Mouse (Mus musculus) ES-Bruce4 (cell line): ENCODE measurements around the gene Gtf2f1. TPM values are rescaled to one million over a fixed set of nuclear protein-coding genes. Genes with fewer than 3 reads are reported as not detected.
A peak's percentile ranks its signal among the peaks of the same experiment; 100 is the strongest.

ENCODE experiments used
- H3K27ac ChIP-seq: 2 replicates; pipeline ENCODE4 v1.5.1; 2012; ENCODE audit warnings: low read length, inconsistent platforms; ENCODE audit not compliant: insufficient read depth
- H3K27me3 ChIP-seq: 2 replicates; pipeline ENCODE4 v1.6.1; 2012; ENCODE audit warnings: mild to moderate bottlenecking, low read length, inconsistent platforms; ENCODE audit not compliant: control insufficient read depth, poor library complexity, insufficient read depth, severe bottlenecking
- H3K36me3 ChIP-seq: 2 replicates; pipeline ENCODE4 v1.6.1; 2012; ENCODE audit warnings: inconsistent platforms, mild to moderate bottlenecking, low read length, moderate library complexity; ENCODE audit not compliant: control insufficient read depth, poor library complexity, insufficient read depth, severe bottlenecking
- H3K4me1 ChIP-seq: one replicate; pipeline ENCODE4 v1.8.1; 2011; ENCODE audit warnings: low read length; ENCODE audit not compliant: control insufficient read depth, insufficient read depth
- H3K4me3 ChIP-seq: 2 replicates; pipeline ENCODE4 v1.5.1; 2011; ENCODE audit warnings: low read depth, mild to moderate bottlenecking, low read length
- H3K9ac ChIP-seq: 2 replicates; pipeline ENCODE4 v1.6.1; 2012; ENCODE audit warnings: low read depth, mild to moderate bottlenecking, inconsistent platforms; ENCODE audit not compliant: poor library complexity, severe bottlenecking
- H3K9me3 ChIP-seq: replicated peaks from 2 replicates; pipeline ENCODE4 v1.6.1; 2012; ENCODE audit warnings: mild to moderate bottlenecking, low read length, inconsistent platforms; ENCODE audit not compliant: control insufficient read depth, poor library complexity, insufficient read depth, severe bottlenecking
- CTCF ChIP-seq: IDR thresholded peaks from one replicate; pipeline ENCODE4 v1.8.1; 2011; ENCODE audit warnings: low read depth, low read length
- EP300 ChIP-seq: IDR thresholded peaks from 2 replicates; pipeline ENCODE4 v1.6.1; 2011; ENCODE audit warnings: low read depth, low read length; ENCODE audit not compliant: insufficient read depth
- POLR2A ChIP-seq: IDR thresholded peaks from one replicate; pipeline ENCODE4 v1.8.1; 2011; ENCODE audit warnings: low read length; ENCODE audit not compliant: insufficient read depth
- polyA plus RNA-seq: library from polyadenylated mRNA; stranded (reverse); fragments of >200 nt; gene quantifications from 2 replicates; pipeline ENCODE4 v1.2.4, GENCODE M21; 2011; ENCODE audit warnings: low read depth; ENCODE audit not compliant: missing spikeins, insufficient read depth, insufficient read length

The Gtf2f1 gene
- polyA plus RNA-seq, 1 experiment, result 74.1 TPM

- peak overlapping the region; percentile 66; the same call in 1 of the 2 replicates for H3K27ac ChIP-seq
- no peaks in the 10 kb centered on the region for H3K4me1 ChIP-seq
- H3K9me3 ChIP-seq, result no peaks in the 10 kb centered on the region
- TF ChIP-seq EP300, result no peak
- peak overlapping the region; percentile 72 for H3K9ac ChIP-seq
- H3K4me3 ChIP-seq, result peak overlapping the region; percentile 91
- H3K36me3 ChIP-seq, result no peaks in the 10 kb centered on the region
- H3K27me3 ChIP-seq, result no peaks in the 10 kb centered on the region
Measured at GRCm38 (mm10) chr17:57012245-57012795, 1.2 kb upstream of the Gtf2f1 start.

GRCm38 (mm10) chr17:57010911-57011235 lies 215 bp downstream of the Gtf2f1 start:
- Histone ChIP-seq H3K4me3 (peak overlapping the region; percentile 93), H3K9ac (peak overlapping the region; percentile 87)

DNA sequence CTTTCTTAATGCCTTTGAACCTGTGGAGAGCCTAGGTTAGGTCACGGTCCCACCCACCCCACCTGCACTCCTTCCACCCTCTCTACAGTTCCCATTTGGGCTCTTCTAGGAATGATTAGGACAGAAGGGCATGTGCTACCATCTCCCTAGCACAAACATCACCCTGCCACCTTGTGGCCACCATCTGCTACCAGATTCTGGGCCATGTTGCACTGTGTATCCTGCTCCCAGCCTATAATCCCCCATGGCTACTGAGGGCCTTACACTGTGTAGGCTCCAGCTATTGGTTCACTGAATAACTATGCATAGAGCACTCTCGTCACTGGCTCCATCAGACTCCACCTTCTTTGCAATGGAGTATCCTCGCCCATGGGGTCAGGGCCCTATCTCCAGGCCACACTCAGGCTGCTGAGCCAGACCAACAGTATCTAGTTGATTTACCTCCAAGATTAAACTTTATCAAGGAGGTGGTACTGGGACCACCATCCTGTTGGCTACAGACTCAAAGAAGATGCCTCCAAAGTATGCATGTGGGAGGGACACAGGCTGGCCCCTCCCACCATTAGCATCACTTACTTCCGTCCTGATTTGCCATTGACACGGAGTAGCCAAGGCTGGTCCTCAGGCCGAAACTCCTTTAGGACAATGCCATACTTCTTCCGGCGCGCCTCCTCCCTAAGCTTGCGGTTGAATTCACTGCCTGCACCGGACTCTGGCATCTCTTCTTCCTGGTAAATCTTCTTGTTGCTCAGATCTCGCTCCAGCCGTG lies 3.8 kb downstream of the Gtf2f1 start:
- Histone ChIP-seq H3K27me3 (no peaks in the 10 kb centered on the region), H3K4me1 (peaks cover 2% of the 10 kb centered on the region), H3K4me3 (no peak overlapping the region), H3K36me3 (peaks cover 17% of the 10 kb centered on the region), H3K27ac (peak overlapping the region; percentile 84), H3K9ac (peak overlapping the region; percentile 10; the same call in 1 of the 2 replicates), H3K9me3 (no peaks in the 10 kb centered on the region)
- TF ChIP-seq EP300 (no peak), POLR2A (no peak), CTCF (peak; percentile 61)

More at GRCm38 (mm10) chr17:57010911-57011235, 215 bp downstream of the Gtf2f1 start:
- TF ChIP-seq POLR2A (no peak), EP300 (no peak), CTCF (no peak)
- peaks cover 2% of the 10 kb centered on the region for H3K4me1 ChIP-seq
- no peaks in the 10 kb centered on the region for H3K27me3 ChIP-seq
- H3K9me3 ChIP-seq, result no peaks in the 10 kb centered on the region
- H3K36me3 ChIP-seq, result 0 out of 2 replicates have a peak, but pooled peaks cover 4% of the 10 kb centered on the region
- H3K27ac ChIP-seq, result peak overlapping the region; percentile 42

- no peak for TF ChIP-seq EP300
- no peak for TF ChIP-seq POLR2A
- TF ChIP-seq CTCF, result no peak
- H3K36me3 ChIP-seq, result peaks cover 17% of the 10 kb centered on the region
- H3K4me1 ChIP-seq, result peaks cover 2% of the 10 kb centered on the region
- H3K27me3 ChIP-seq, result no peaks in the 10 kb centered on the region
- H3K27ac ChIP-seq, result no peak overlapping the region
- no peak overlapping the region for H3K9ac ChIP-seq
- H3K4me3 ChIP-seq, result no peak overlapping the region
- H3K9me3 ChIP-seq, result no peaks in the 10 kb centered on the region
Measured at GRCm38 (mm10) chr17:57003994-57004393, 7.1 kb downstream of the Gtf2f1 start.

GRCm38 (mm10) chr17:57001228-57001627 lies 9.9 kb downstream of the Gtf2f1 start:
- H3K4me1 ChIP-seq, result no peaks in the 10 kb centered on the region
- H3K9me3 ChIP-seq, result no peaks in the 10 kb centered on the region
- H3K9ac ChIP-seq, result no peak overlapping the region
- TF ChIP-seq CTCF (no peak), EP300 (no peak), POLR2A (no peak)
- H3K27me3 ChIP-seq, result no peaks in the 10 kb centered on the region
- H3K36me3 ChIP-seq, result peaks cover 21% of the 10 kb centered on the region
- no peak overlapping the region for H3K4me3 ChIP-seq
- H3K27ac ChIP-seq, result no peak overlapping the region

- Histone ChIP-seq H3K27ac (no peak within 1 kb of the TSS), H3K9ac (no peak within 1 kb of the TSS), H3K4me3 (no peak within 1 kb of the TSS), H3K4me1 (no peaks in the 10 kb centered on the region), H3K9me3 (no peaks in the 10 kb centered on the region), H3K36me3 (peaks cover 26% of the 10 kb centered on the region), H3K27me3 (no peaks in the 10 kb centered on the region)
- no peak for TF ChIP-seq EP300
- no peak for TF ChIP-seq CTCF
- no peak for TF ChIP-seq POLR2A
Measured at GRCm38 (mm10) chr17:56999968-57000609, 11.0 kb downstream of the Gtf2f1 start, which contains the start of gene Pspn. TSS of gene Pspn (minus strand) at chr17:57000018.
